21 mouse cellular contexts compared by ENCODE assay signal in the genomic region with DNA sequence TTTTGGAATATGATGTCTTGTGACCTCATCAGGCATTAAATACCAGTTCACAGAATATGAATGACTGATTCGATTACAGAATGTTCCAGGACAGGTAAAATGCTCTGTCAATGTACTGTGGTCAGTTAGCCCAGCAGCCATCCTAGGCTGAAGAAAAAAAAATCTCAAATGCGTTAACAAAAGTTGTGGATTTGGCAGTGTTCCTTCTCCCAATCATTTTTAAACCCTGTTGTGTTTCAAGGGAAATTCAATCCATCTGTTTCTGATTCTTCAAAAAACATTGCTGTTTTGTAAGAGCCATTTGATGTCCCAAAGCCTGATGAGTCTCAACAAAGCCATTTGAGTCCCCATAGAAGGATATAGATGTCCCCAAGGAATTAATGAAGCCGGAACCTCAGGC.
"Had no signal": no experiment of that assay in that cellular context is flagged by ENCODE, and none has a peak within 500 bp of the region (broad histone marks: within the 10 kb centered on the region; RNA-seq: fewer than 3 reads in every experiment).

No protein-coding gene starts in this region.

- H3K9ac ChIP-seq: lung, embryonic 15.5 days; midbrain, embryonic 12.5 days; neural tube, embryonic 13.5 days; neural tube, embryonic 15.5 days had no signal

- H3K27ac ChIP-seq: lung, embryonic 15.5 days; macrophage; midbrain, embryonic 12.5 days; neural tube, embryonic 13.5 days; neural tube, embryonic 15.5 days had no signal

- H3K36me3 ChIP-seq: lung, embryonic 15.5 days; midbrain, embryonic 12.5 days; neural tube, embryonic 13.5 days; neural tube, embryonic 15.5 days had no signal

- DNase-seq: lung, adult 18-20 months; lung, postnatal 14 days; lung, postnatal 36 days; midbrain, embryonic 14.5 days; retina, postnatal 1 day; right cerebral cortex, adult 18-20 months; right cerebral cortex, postnatal 25 days; right cerebral cortex, postnatal 4 days; spleen, adult 18-20 months; thymus, adult 18-20 months; thymus, postnatal 14 days; thymus, postnatal 36 days had no signal

- H3K4me3 ChIP-seq: lung, embryonic 15.5 days; megakaryocyte, embryonic 14.5 days; midbrain, embryonic 12.5 days; myocyte; neural tube, embryonic 13.5 days; neural tube, embryonic 15.5 days had no signal

- H3K4me1 ChIP-seq: lung, embryonic 15.5 days; megakaryocyte, embryonic 14.5 days; midbrain, embryonic 12.5 days; neural tube, embryonic 13.5 days; neural tube, embryonic 15.5 days had no signal

- H3K4me2 ChIP-seq: lung, embryonic 15.5 days; midbrain, embryonic 12.5 days; neural tube, embryonic 13.5 days; neural tube, embryonic 15.5 days had no signal

- H3K27me3 ChIP-seq: lung, embryonic 15.5 days; megakaryocyte, embryonic 14.5 days; midbrain, embryonic 12.5 days; neural tube, embryonic 13.5 days; neural tube, embryonic 15.5 days had no signal

- ATAC-seq: lung, postnatal 0 days; midbrain, embryonic 16.5 days had no signal

- H3K9me3 ChIP-seq: lung, embryonic 15.5 days; megakaryocyte, embryonic 14.5 days; midbrain, embryonic 12.5 days; neural tube, embryonic 13.5 days; neural tube, embryonic 15.5 days had no signal
